Mouse (Mus musculus) embryonic stem cell, embryonic (primary cell): Measurements from ENCODE around the gene Utrn.

ENCODE experiments used
- CTCF ChIA-PET, 4 experiments: fragments of 300-600 bp in 2 of 4; fragments of 350-600 bp in 2 of 4; sonication (Branson Sonifier 250); formaldehyde crosslinking; loops; one replicate each; lab custom pipeline; 2022; ENCODE audit warnings: inconsistent platforms in 2 of 4; lab: Charles Lee
- POLR2A ChIA-PET, 4 experiments: fragments of 300-600 bp in 2 of 4; fragments of 350-600 bp in 2 of 4; sonication (Branson Sonifier 250); formaldehyde crosslinking; loops; one replicate each; lab custom pipeline; 2022; ENCODE audit warnings: antibody characterized with exemption in 4 of 4, inconsistent platforms in 1 of 4; lab: Charles Lee

Utrn gene

GRCm38 (mm10) chr10:12881911-12882310 is 12.7 kb upstream of the Utrn start:
- ChIA-PET POLR2A (interaction anchor here (0.6 to 1.7 kb wide), 9 partner anchors 8 to 1774 kb away, joined by 3 to 6 read pairs (median 4); partner anchors contain the start of gene Utrn (in 1 of the 4)), CTCF (interaction anchor here in 1 of 4 experiments (0.6 kb wide), 1 partner anchor 1171 kb away, joined by 3 read pairs; no protein-coding TSS in a partner anchor)

- POLR2A ChIA-PET = interaction anchor here in 3 of 4 experiments (0.6 to 4.9 kb wide), 6 partner anchors 10 to 118 kb away, joined by 4 to 33 read pairs (median 8); partner anchors contain the start of gene Utrn (in 3 of the 3)
Observed at GRCm38 (mm10) chr10:12879313-12879695, 10.1 kb upstream of the Utrn start.

GRCm38 (mm10) chr10:12878661-12879312 is 9.6 kb upstream of the Utrn start:
- POLR2A ChIA-PET = interaction anchor here in 3 of 4 experiments (0.6 to 4.9 kb wide), 6 partner anchors 10 to 118 kb away, joined by 3 to 33 read pairs (median 8); partner anchors contain the start of gene Utrn (in 3 of the 3)
- CTCF ChIA-PET = interaction anchor here in 1 of 4 experiments (0.9 kb wide), 1 partner anchor 44 kb away, joined by 4 read pairs; no protein-coding TSS in a partner anchor

More at GRCm38 (mm10) chr10:12879313-12879695, 10.1 kb upstream of the Utrn start:
- CTCF ChIA-PET = interaction anchor here in 1 of 4 experiments (0.6 to 0.9 kb wide), 2 partner anchors 44 to 208 kb away, joined by 4 read pairs; no protein-coding TSS in a partner anchor

GRCm38 (mm10) chr10:12876426-12876825 is 7.3 kb upstream of the Utrn start:
- ChIA-PET POLR2A (interaction anchor here in 2 of 4 experiments (0.6 to 0.8 kb wide), 2 partner anchors 35 to 491 kb away, joined by 3 to 5 read pairs; no protein-coding TSS in a partner anchor), CTCF (no interaction called here)

GRCm38 (mm10) chr10:12875410-12875809 is 6.2 kb upstream of the Utrn start:
- ChIA-PET POLR2A (no interaction called here), CTCF (no interaction called here)

- CTCF ChIA-PET = no interaction called here
- POLR2A ChIA-PET = interaction anchor here in 1 of 4 experiments (1.0 kb wide), 1 partner anchor 48 kb away, joined by 6 read pairs; no protein-coding TSS in a partner anchor
Observed at GRCm38 (mm10) chr10:12874577-12875277, 5.6 kb upstream of the Utrn start.

- CTCF ChIA-PET = no interaction called here
Observed at GRCm38 (mm10) chr10:12869846-12870245, 681 bp upstream of the Utrn start.

GRCm38 (mm10) chr10:12868189-12869028 is 756 bp downstream of the Utrn start:
- CTCF ChIA-PET = interaction anchor here in 3 of 4 experiments (0.6 to 1.4 kb wide), 7 partner anchors 9 to 1540 kb away, joined by 3 to 6 read pairs (median 3); no protein-coding TSS in a partner anchor
- POLR2A ChIA-PET = interaction anchor here (0.5 to 3.9 kb wide), 89 partner anchors 9 to 1650 kb away, joined by 3 to 33 read pairs (median 4); partner anchors contain the start of genes Adat2 (in 1 of the 4), Pex3 (in 1 of the 4) and Stx11 (in 1 of the 4)

More at GRCm38 (mm10) chr10:12869846-12870245, 681 bp upstream of the Utrn start:
- POLR2A ChIA-PET = interaction anchor here in 3 of 4 experiments (0.6 to 3.9 kb wide), 15 partner anchors 9 to 148 kb away, joined by 3 to 33 read pairs (median 5); partner anchors contain the start of gene Stx11 (in 1 of the 3)

- CTCF ChIA-PET = interaction anchor here in 3 of 4 experiments (0.7 to 1.4 kb wide), 5 partner anchors 10 to 255 kb away, joined by 3 to 6 read pairs (median 3); no protein-coding TSS in a partner anchor
- POLR2A ChIA-PET = interaction anchor here in 3 of 4 experiments (0.6 to 3.9 kb wide), 64 partner anchors 8 to 1524 kb away, joined by 3 to 33 read pairs (median 5); partner anchors contain the start of genes Adat2 (in 1 of the 3), Pex3 (in 1 of the 3) and Stx11 (in 1 of the 3)
Observed at GRCm38 (mm10) chr10:12867733-12868188, 1.4 kb downstream of the Utrn start.

GRCm38 (mm10) chr10:12866971-12867732 is 2.0 kb downstream of the Utrn start:
- ChIA-PET CTCF (interaction anchor here in 1 of 4 experiments (1.4 kb wide), 1 partner anchor 50 kb away, joined by 3 read pairs; no protein-coding TSS in a partner anchor), POLR2A (interaction anchor here in 3 of 4 experiments (0.6 to 3.9 kb wide), 18 partner anchors 8 to 258 kb away, joined by 3 to 33 read pairs (median 7); no protein-coding TSS in a partner anchor)

GRCm38 (mm10) chr10:12865201-12865600 is 4.0 kb downstream of the Utrn start:
- ChIA-PET POLR2A (interaction anchor here in 1 of 4 experiments (0.5 kb wide), 1 partner anchor 146 kb away, joined by 3 read pairs; no protein-coding TSS in a partner anchor), CTCF (no interaction called here)

- POLR2A ChIA-PET = no interaction called here
Observed at GRCm38 (mm10) chr10:12863581-12863980, 5.6 kb downstream of the Utrn start.

GRCm38 (mm10) chr10:12862047-12862446 is 7.1 kb downstream of the Utrn start:
- POLR2A ChIA-PET = interaction anchor here in 1 of 4 experiments (1.9 kb wide), 1 partner anchor 10 kb away, joined by 5 read pairs; no protein-coding TSS in a partner anchor
- CTCF ChIA-PET = interaction anchor here in 1 of 4 experiments (0.6 kb wide), 1 partner anchor 19 kb away, joined by 3 read pairs; no protein-coding TSS in a partner anchor

More at GRCm38 (mm10) chr10:12863581-12863980, 5.6 kb downstream of the Utrn start:
- CTCF ChIA-PET = no interaction called here

- POLR2A ChIA-PET = interaction anchor here in 1 of 4 experiments (1.9 kb wide), 1 partner anchor 9 kb away, joined by 5 read pairs; no protein-coding TSS in a partner anchor
- CTCF ChIA-PET = no interaction called here
Observed at GRCm38 (mm10) chr10:12861381-12861780, 7.8 kb downstream of the Utrn start.

GRCm38 (mm10) chr10:12860765-12861164 is 8.4 kb downstream of the Utrn start:
- CTCF ChIA-PET = interaction anchor here in 1 of 4 experiments (0.6 kb wide), 1 partner anchor 1761 kb away, joined by 3 read pairs; no protein-coding TSS in a partner anchor
- POLR2A ChIA-PET = interaction anchor here in 2 of 4 experiments (1.5 to 1.9 kb wide), 2 partner anchors 8 to 9 kb away, joined by 5 read pairs; partner anchors contain the start of gene Utrn (in 1 of the 2)

- POLR2A ChIA-PET = interaction anchor here in 1 of 4 experiments (1.5 kb wide), 1 partner anchor 9 kb away, joined by 5 read pairs; the partner anchor contains the start of gene Utrn
- CTCF ChIA-PET = interaction anchor here in 1 of 4 experiments (0.6 kb wide), 1 partner anchor 1760 kb away, joined by 3 read pairs; no protein-coding TSS in a partner anchor
Observed at GRCm38 (mm10) chr10:12860331-12860730, 8.8 kb downstream of the Utrn start.
